Mouse (Mus musculus): ENCODE results near the gene Lingo3. TPM values are rescaled to one million over a fixed set of nuclear protein-coding genes. Genes with fewer than 3 reads are reported as not detected.
A peak's percentile ranks its signal among the peaks of the same experiment; 100 is the strongest.

The Lingo3 gene
- polyA plus RNA-seq, 1 experiment from 2014 or later = 2.7 TPM

DNA sequence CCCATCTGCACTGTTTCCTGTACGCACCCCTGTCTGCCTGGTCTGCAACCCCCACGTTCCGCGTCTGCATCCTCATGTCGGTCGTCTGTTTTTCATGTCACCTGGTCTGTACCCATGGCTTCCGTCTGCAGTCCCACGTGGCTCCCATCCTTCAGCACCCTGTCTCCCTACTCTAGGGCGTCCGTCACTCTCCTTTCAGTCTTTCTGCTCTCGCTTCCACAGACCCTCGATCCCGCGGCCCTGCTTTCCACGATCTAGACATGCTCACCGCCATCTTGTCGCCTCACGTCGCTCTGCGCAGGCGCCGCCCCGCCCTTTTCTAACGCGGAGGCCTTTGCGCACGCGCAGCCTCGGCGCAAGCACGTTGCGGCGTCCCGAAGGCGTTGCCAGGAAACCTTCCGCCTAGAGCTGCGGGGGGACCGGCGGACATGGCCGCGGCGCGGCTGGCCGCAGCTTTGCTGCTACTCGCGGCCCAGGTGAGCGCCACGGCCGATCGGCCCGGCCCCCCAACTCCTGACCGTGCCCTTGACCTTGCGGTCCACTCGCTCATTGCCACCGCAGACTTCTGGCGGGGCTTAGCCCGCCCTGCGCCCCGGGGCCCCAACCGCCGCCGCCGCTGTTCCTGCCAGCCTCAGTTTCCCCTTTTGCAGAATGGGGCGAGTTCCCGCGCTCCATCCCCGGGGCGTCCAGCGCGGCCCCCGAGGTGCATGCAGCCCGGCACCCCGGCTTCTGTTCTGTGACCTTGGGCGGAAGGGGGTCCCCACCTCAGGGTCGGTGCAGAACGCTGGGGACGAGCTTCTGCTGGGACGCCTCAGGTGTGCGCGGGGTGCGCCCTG is 11.3 kb upstream of the Lingo3 start, which contains the start of the genes Lsm7 and Sppl2b:
Gene Lsm7 (minus strand): TSS at position 297 of the 836 bp plus-strand sequence.
Gene Sppl2b (plus strand): TSS at position 363 of the 836 bp plus-strand sequence.
- peak; percentile 91 for ATAC-seq
- Histone ChIP-seq H3K27me3 (replicated peaks; ENCODE audit: control insufficient read depth, insufficient read depth, low read length) (no peaks in the 10 kb centered on the region), H3K27ac (ENCODE audit: low read depth, low read length) (peak within 1 kb of the TSS; percentile 81), H3K9ac (ENCODE audit: low read length) (peak within 1 kb of the TSS; percentile 89), H3K4me1 (ENCODE audit: control insufficient read depth, insufficient read depth, low read length) (peaks cover 14% of the 10 kb centered on the region), H3K4me2 (ENCODE audit: low read length) (peak within 1 kb of the TSS; percentile 99), H3K36me3 (ENCODE audit: control insufficient read depth, insufficient read depth, low read length) (peaks cover 32% of the 10 kb centered on the region), H3K4me3 (ENCODE audit: low read depth, low read length) (peak within 1 kb of the TSS; percentile 92), H3K9me3 (replicated peaks; ENCODE audit: control insufficient read depth, low read length) (no peaks in the 10 kb centered on the region)
- WGBS = under 1% methylated on average over 81 of the region's 81 CpGs
- peak; percentile 98 for DNase-seq (ENCODE audit: low spot score)

DNA sequence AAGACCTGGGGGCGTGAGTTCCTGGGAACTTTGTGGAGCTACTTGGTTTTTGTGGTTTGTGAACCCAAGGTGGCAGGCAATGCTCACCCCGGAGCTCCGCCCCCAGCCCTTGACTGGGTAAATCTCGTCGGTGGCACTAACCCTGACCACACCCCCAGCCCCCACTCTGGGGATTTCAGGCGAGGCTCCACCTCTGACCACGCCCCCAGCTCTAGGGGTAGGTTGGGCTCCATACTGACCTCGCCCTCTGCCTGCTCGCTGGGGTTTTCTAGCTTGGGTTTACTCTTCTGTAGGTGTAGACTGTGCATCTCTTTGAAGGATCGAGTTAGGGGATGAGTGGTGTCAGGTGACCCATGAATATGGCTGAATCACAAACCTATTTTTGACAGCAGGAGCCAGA is 4.7 kb upstream of the Lingo3 start:
- H3K4me3 ChIP-seq (ENCODE audit: low read depth, low read length) = no peak overlapping the region
- no peak overlapping the region for H3K27ac ChIP-seq (ENCODE audit: low read depth, low read length)
- DNase-seq (ENCODE audit: low spot score) (no peak), ATAC-seq (no peak)
- no peak overlapping the region for H3K9ac ChIP-seq (ENCODE audit: low read length)
- H3K27me3 ChIP-seq (replicated peaks; ENCODE audit: control insufficient read depth, insufficient read depth, low read length) = peaks cover 16% of the 10 kb centered on the region
- no peaks in the 10 kb centered on the region for H3K9me3 ChIP-seq (replicated peaks; ENCODE audit: control insufficient read depth, low read length)
- WGBS = 12% methylated on average over 10 of the region's 10 CpGs
- no peak overlapping the region for H3K4me2 ChIP-seq (ENCODE audit: low read length)
- peaks cover 33% of the 10 kb centered on the region for H3K36me3 ChIP-seq (ENCODE audit: control insufficient read depth, insufficient read depth, low read length)
- peaks cover 3% of the 10 kb centered on the region; the same call in 1 of the 2 replicates for H3K4me1 ChIP-seq (ENCODE audit: control insufficient read depth, insufficient read depth, low read length)

- no peak for DNase-seq (ENCODE audit: low spot score)
- no peak overlapping the region for H3K4me3 ChIP-seq (ENCODE audit: low read depth, low read length)
Observed at GRCm38 (mm10) chr10:80845732-80846131, 1.9 kb upstream of the Lingo3 start.

GRCm38 (mm10) chr10:80845055-80845693 is 1.3 kb upstream of the Lingo3 start:
- Histone ChIP-seq H3K4me1 (ENCODE audit: control insufficient read depth, insufficient read depth, low read length) (peaks cover 5% of the 10 kb centered on the region; the same call in 1 of the 2 replicates), H3K4me3 (ENCODE audit: low read depth, low read length) (no peak overlapping the region), H3K4me2 (ENCODE audit: low read length) (no peak overlapping the region), H3K9ac (ENCODE audit: low read length) (no peak overlapping the region), H3K9me3 (replicated peaks; ENCODE audit: control insufficient read depth, low read length) (no peaks in the 10 kb centered on the region), H3K27me3 (replicated peaks; ENCODE audit: control insufficient read depth, insufficient read depth, low read length) (peaks cover 24% of the 10 kb centered on the region), H3K27ac (ENCODE audit: low read depth, low read length) (no peak overlapping the region), H3K36me3 (ENCODE audit: control insufficient read depth, insufficient read depth, low read length) (peaks cover 3% of the 10 kb centered on the region)
- DNase-seq (ENCODE audit: low spot score) (no peak), ATAC-seq (no peak)
- WGBS = 66% methylated on average over 8 of the region's 8 CpGs

More at GRCm38 (mm10) chr10:80845732-80846131, 1.9 kb upstream of the Lingo3 start:
- 82% methylated on average over 12 of the region's 12 CpGs for WGBS
- ATAC-seq = no peak
- Histone ChIP-seq H3K27me3 (replicated peaks; ENCODE audit: control insufficient read depth, insufficient read depth, low read length) (peaks cover 24% of the 10 kb centered on the region), H3K4me2 (ENCODE audit: low read length) (no peak overlapping the region), H3K36me3 (ENCODE audit: control insufficient read depth, insufficient read depth, low read length) (peaks cover 8% of the 10 kb centered on the region), H3K9me3 (replicated peaks; ENCODE audit: control insufficient read depth, low read length) (no peaks in the 10 kb centered on the region), H3K4me1 (ENCODE audit: control insufficient read depth, insufficient read depth, low read length) (peaks cover 5% of the 10 kb centered on the region; the same call in 1 of the 2 replicates), H3K9ac (ENCODE audit: low read length) (no peak overlapping the region), H3K27ac (ENCODE audit: low read depth, low read length) (no peak overlapping the region)

GRCm38 (mm10) chr10:80843087-80843930 is 530 bp downstream of the Lingo3 start:
- 7% methylated on average over 28 of the region's 32 CpGs for WGBS
- ATAC-seq = peak; percentile 21; the same call in 1 of the 2 replicates

DNA sequence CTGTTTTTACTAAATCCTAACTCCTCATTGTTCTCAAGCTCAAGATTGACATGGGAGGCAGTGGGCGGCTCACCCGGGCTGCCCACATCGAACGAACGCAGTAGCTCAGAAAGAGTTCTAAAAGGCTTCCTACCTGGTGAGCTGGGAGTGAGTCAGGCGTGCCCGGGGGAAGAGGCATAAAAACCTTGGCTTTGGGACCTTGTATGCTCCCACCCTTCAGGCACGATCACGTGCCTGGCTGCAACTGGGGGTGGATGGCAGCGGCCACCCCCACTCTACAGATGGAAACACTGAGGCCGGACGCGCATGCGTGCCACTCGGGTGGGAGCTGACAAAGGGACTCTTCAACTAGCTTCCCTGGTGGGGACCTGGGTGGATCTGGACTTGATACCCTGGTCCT is 1.5 kb downstream of the Lingo3 start:
- WGBS = 85% methylated on average over 15 of the region's 15 CpGs
- H3K27me3 ChIP-seq (replicated peaks; ENCODE audit: control insufficient read depth, insufficient read depth, low read length) = peaks cover 24% of the 10 kb centered on the region

More at GRCm38 (mm10) chr10:80843087-80843930, 530 bp downstream of the Lingo3 start:
- H3K4me3 ChIP-seq (ENCODE audit: low read depth, low read length) = peak overlapping the region; percentile 45
- H3K9ac ChIP-seq (ENCODE audit: low read length) = peak overlapping the region; percentile 64
- DNase-seq (ENCODE audit: low spot score) = no peak
- H3K27me3 ChIP-seq (replicated peaks; ENCODE audit: control insufficient read depth, insufficient read depth, low read length) = peaks cover 24% of the 10 kb centered on the region
- H3K4me1 ChIP-seq (ENCODE audit: control insufficient read depth, insufficient read depth, low read length) = peaks cover 5% of the 10 kb centered on the region; the same call in 1 of the 2 replicates
- H3K27ac ChIP-seq (ENCODE audit: low read depth, low read length) = no peak overlapping the region
- no peaks in the 10 kb centered on the region for H3K36me3 ChIP-seq (ENCODE audit: control insufficient read depth, insufficient read depth, low read length)
- peak overlapping the region; percentile 81 for H3K4me2 ChIP-seq (ENCODE audit: low read length)
- no peaks in the 10 kb centered on the region for H3K9me3 ChIP-seq (replicated peaks; ENCODE audit: control insufficient read depth, low read length)

DNA sequence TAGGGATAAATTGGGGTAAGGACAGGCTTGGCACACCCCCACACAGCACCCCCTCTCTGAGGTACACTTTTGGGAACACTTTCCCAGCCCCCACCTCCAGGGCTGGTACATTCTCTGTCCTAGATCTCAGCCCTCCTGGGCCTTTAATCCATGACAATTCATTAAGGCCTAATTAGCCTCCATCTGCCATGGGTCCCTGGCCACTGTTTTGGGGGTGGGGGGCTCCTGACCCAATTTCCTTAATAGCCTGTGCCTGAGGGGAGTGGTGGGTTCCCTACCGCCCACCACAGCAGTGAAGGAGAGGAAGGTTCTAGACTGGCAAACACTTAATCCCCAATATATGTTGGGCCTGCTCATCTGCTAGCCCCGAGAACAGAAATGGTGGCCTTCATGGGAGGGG is 2.2 kb downstream of the Lingo3 start:
- WGBS = 70% methylated on average over 2 of the region's 2 CpGs
- ATAC-seq = no peak
- no peak for DNase-seq (ENCODE audit: low spot score)
- Histone ChIP-seq H3K4me1 (ENCODE audit: control insufficient read depth, insufficient read depth, low read length) (peaks cover 5% of the 10 kb centered on the region; the same call in 1 of the 2 replicates), H3K36me3 (ENCODE audit: control insufficient read depth, insufficient read depth, low read length) (no peaks in the 10 kb centered on the region), H3K4me3 (ENCODE audit: low read depth, low read length) (no peak overlapping the region), H3K9me3 (replicated peaks; ENCODE audit: control insufficient read depth, low read length) (no peaks in the 10 kb centered on the region), H3K4me2 (ENCODE audit: low read length) (no peak overlapping the region), H3K27me3 (replicated peaks; ENCODE audit: control insufficient read depth, insufficient read depth, low read length) (peaks cover 24% of the 10 kb centered on the region), H3K27ac (ENCODE audit: low read depth, low read length) (no peak overlapping the region), H3K9ac (ENCODE audit: low read length) (no peak overlapping the region)

More for the DNA sequence above, 1.5 kb downstream of the Lingo3 start:
- DNase-seq (ENCODE audit: low spot score) (no peak), ATAC-seq (no peak)
- no peaks in the 10 kb centered on the region for H3K9me3 ChIP-seq (replicated peaks; ENCODE audit: control insufficient read depth, low read length)
- no peaks in the 10 kb centered on the region for H3K36me3 ChIP-seq (ENCODE audit: control insufficient read depth, insufficient read depth, low read length)
- H3K27ac ChIP-seq (ENCODE audit: low read depth, low read length) = no peak overlapping the region
- H3K4me2 ChIP-seq (ENCODE audit: low read length) = no peak overlapping the region
- H3K4me1 ChIP-seq (ENCODE audit: control insufficient read depth, insufficient read depth, low read length) = peaks cover 5% of the 10 kb centered on the region; the same call in 1 of the 2 replicates
- H3K4me3 ChIP-seq (ENCODE audit: low read depth, low read length) = no peak overlapping the region
- H3K9ac ChIP-seq (ENCODE audit: low read length) = no peak overlapping the region

- ATAC-seq (no peak), DNase-seq (ENCODE audit: low spot score) (no peak)
- peaks cover 5% of the 10 kb centered on the region; the same call in 1 of the 2 replicates for H3K4me1 ChIP-seq (ENCODE audit: control insufficient read depth, insufficient read depth, low read length)
- H3K27ac ChIP-seq (ENCODE audit: low read depth, low read length) = no peak overlapping the region
- WGBS = 62% methylated on average over 6 of the region's 6 CpGs
- peaks cover 24% of the 10 kb centered on the region for H3K27me3 ChIP-seq (replicated peaks; ENCODE audit: control insufficient read depth, insufficient read depth, low read length)
- no peaks in the 10 kb centered on the region for H3K9me3 ChIP-seq (replicated peaks; ENCODE audit: control insufficient read depth, low read length)
- no peak overlapping the region for H3K4me3 ChIP-seq (ENCODE audit: low read depth, low read length)
- no peak overlapping the region for H3K9ac ChIP-seq (ENCODE audit: low read length)
- H3K4me2 ChIP-seq (ENCODE audit: low read length) = no peak overlapping the region
- H3K36me3 ChIP-seq (ENCODE audit: control insufficient read depth, insufficient read depth, low read length) = no peaks in the 10 kb centered on the region
Observed at GRCm38 (mm10) chr10:80839848-80840247, 4.0 kb downstream of the Lingo3 start.
